Mouse (Mus musculus) ovary, adult 18-20 months (tissue): ENCODE measurements around the gene 4930404H24Rik.

Source experiments
- DNase-seq: peaks from one replicate; pipeline ENCODE4 v3.0.0; 2022; ENCODE audit warnings: low spot score, mixed read lengths

Gene 4930404H24Rik

GRCm38 (mm10) chr2:153533981-153534380, 41.4 kb downstream of the 4930404H24Rik start:
- no peak for DNase-seq

GRCm38 (mm10) chr2:153538898-153539297, 46.3 kb downstream of the 4930404H24Rik start:
- no peak for DNase-seq

GRCm38 (mm10) chr2:153542936-153543668, 50.5 kb downstream of the 4930404H24Rik start:
- DNase-seq: no peak
